Mouse (Mus musculus) neural tube, embryonic 15.5 days (tissue): ENCODE data around the gene Ccl26. TPM values are rescaled to one million over a fixed set of nuclear protein-coding genes. Genes with fewer than 3 reads are reported as not detected.
"Not testable (repeated sequence)": the region's sequence is repeated elsewhere in the genome, so short reads cannot be mapped to it uniquely, and the experiment has no call there.

Experiments used
- ATAC-seq: fragments of 200-750 bp; cut with Nextera tagmentation; 2 replicates; pipeline ENCODE4 v1.8.0; 2017; ENCODE audit warnings: mild to moderate bottlenecking, moderate TSS enrichment, moderate library complexity; ENCODE audit not compliant: low FRiP score
- H3K27ac ChIP-seq: fragments of 300-500 bp; sonication (generic); replicated peaks from 2 replicates; pipeline ENCODE4 v1.5.1; 2015; ENCODE audit warnings: mild to moderate bottlenecking, inconsistent platforms
- H3K27me3 ChIP-seq: fragments of 300-500 bp; sonication (generic); replicated peaks from 2 replicates; pipeline ENCODE4 v1.6.1; 2015; ENCODE audit warnings: inconsistent platforms
- H3K36me3 ChIP-seq: fragments of 300-500 bp; sonication (generic); 2 replicates; pipeline ENCODE4 v1.6.1; 2015; ENCODE audit warnings: inconsistent platforms
- H3K4me1 ChIP-seq: fragments of 300-500 bp; sonication (generic); 2 replicates; pipeline ENCODE4 v1.6.1; 2015; ENCODE audit warnings: inconsistent platforms
- H3K4me2 ChIP-seq: fragments of 300-500 bp; sonication (generic); 2 replicates; pipeline ENCODE4 v1.6.1; 2015; ENCODE audit warnings: inconsistent platforms, mild to moderate bottlenecking, moderate library complexity
- H3K4me3 ChIP-seq: fragments of 300-500 bp; sonication (generic); replicated peaks from 2 replicates; pipeline ENCODE4 v1.5.1; 2015; ENCODE audit warnings: mild to moderate bottlenecking, inconsistent platforms
- H3K9ac ChIP-seq: fragments of 300-500 bp; sonication (generic); replicated peaks from 2 replicates; pipeline ENCODE4 v1.6.1; 2015; ENCODE audit warnings: mild to moderate bottlenecking, inconsistent platforms
- H3K9me3 ChIP-seq: fragments of 300-500 bp; sonication (generic); replicated peaks from 2 replicates; pipeline ENCODE4 v1.6.1; 2016; ENCODE audit warnings: inconsistent platforms
- WGBS: fragments of 180-500 bp; shearing (Covaris S2); methylation state at CpG from one replicate; pipeline ENCODE4 v1.1.7; 2015; ENCODE audit warnings: mixed read lengths; 5-methylcytosine and 5-hydroxymethylcytosine counted together
- polyA plus RNA-seq: library from polyadenylated mRNA; unstranded; fragments of >200 nt; fragmentation: Nextera tagmentation; extraction: Ambion mirVana; gene quantifications from 2 replicates; pipeline ENCODE4 v1.2.1, GENCODE M21; 2015

The Ccl26 gene
- polyA plus RNA-seq, result not detected in 2 replicates

DNA sequence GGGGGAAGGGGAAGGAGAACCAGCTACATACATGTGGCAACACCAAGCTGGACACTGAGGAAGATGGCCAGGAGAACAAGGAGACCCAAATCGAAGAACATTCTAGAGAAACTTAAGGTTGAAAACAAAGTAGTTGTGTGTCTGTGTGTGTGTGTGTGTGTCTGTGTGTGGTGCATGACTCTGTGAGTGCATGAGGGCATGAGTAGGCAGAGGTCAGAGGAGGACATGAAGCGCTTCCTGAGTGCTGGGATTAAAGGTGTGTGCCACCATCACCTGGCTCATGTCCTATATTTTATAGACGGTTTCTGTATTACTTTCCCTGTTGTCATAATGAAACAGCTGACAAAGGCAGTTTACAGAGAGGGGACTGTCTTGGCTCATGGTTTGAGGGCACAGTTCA lies at the start of gene Ccl26:
TSS of gene Ccl26 (minus strand) at position 101 of the 400 bp plus-strand sequence.
- Histone ChIP-seq H3K27me3 (no peaks in the 10 kb centered on the region), H3K4me1 (peaks cover 4% of the 10 kb centered on the region; the same call in 1 of the 2 replicates), H3K36me3 (no peaks in the 10 kb centered on the region), H3K9me3 (no peaks in the 10 kb centered on the region), H3K9ac (no peak within 1 kb of the TSS), H3K4me2 (no peak within 1 kb of the TSS), H3K27ac (no peak within 1 kb of the TSS), H3K4me3 (no peak within 1 kb of the TSS)
- 86% methylated on average over 3 of the region's 3 CpGs for WGBS
- ATAC-seq, result no peak

- Histone ChIP-seq H3K27me3 (no peaks in the 10 kb centered on the region), H3K4me1 (no peaks in the 10 kb centered on the region), H3K4me3 (no peak overlapping the region), H3K9me3 (no peaks in the 10 kb centered on the region), H3K4me2 (no peak overlapping the region), H3K27ac (no peak overlapping the region), H3K9ac (no peak overlapping the region), H3K36me3 (no peaks in the 10 kb centered on the region)
- no peak for ATAC-seq
- WGBS, result 61% methylated on average over 4 of the region's 4 CpGs
Observed at GRCm38 (mm10) chr5:135609794-135610193, 46.4 kb upstream of the Ccl26 start.

- Histone ChIP-seq H3K4me1 (no peaks in the 10 kb centered on the region), H3K4me3 (no peak overlapping the region), H3K27me3 (no peaks in the 10 kb centered on the region), H3K27ac (no peak overlapping the region), H3K9ac (no peak overlapping the region), H3K9me3 (peaks cover 5% of the 10 kb centered on the region), H3K4me2 (no peak overlapping the region), H3K36me3 (no peaks in the 10 kb centered on the region)
- WGBS, result 59% methylated on average over 1 of the region's 1 CpGs
- no peak for ATAC-seq
Observed at GRCm38 (mm10) chr5:135607581-135607980, 44.2 kb upstream of the Ccl26 start.

DNA sequence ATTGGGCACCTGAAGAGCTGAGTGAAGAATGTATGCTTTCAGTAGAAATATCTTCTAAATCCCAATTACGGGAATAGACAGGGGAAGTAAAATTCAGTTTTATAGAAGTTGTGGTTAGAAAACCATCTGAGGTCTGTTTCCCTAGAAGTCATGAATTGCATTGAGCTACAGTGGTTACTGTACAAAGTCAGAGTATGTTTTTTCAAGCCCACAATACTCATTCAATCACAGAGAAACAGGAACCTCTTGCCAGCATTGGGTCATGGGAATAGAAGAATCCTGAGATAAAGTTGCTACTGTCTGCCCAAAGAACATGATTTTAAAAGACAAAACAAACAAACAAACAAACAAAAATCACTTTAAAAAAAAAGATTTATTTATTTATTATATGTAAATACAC lies 43.3 kb upstream of the Ccl26 start:
- not testable (repeated sequence) for H3K9ac ChIP-seq, H3K4me1 ChIP-seq, H3K27ac ChIP-seq, H3K4me3 ChIP-seq, H3K36me3 ChIP-seq, H3K9me3 ChIP-seq, H3K27me3 ChIP-seq, H3K4me2 ChIP-seq, ATAC-seq
- no CpG with 5 or more reads among the region's 1 CpGs for WGBS

DNA sequence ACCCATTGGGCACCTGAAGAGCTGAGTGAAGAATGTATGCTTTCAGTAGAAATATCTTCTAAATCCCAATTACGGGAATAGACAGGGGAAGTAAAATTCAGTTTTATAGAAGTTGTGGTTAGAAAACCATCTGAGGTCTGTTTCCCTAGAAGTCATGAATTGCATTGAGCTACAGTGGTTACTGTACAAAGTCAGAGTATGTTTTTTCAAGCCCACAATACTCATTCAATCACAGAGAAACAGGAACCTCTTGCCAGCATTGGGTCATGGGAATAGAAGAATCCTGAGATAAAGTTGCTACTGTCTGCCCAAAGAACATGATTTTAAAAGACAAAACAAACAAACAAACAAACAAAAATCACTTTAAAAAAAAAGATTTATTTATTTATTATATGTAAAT lies 41.3 kb upstream of the Ccl26 start:
- no CpG with 5 or more reads among the region's 1 CpGs for WGBS
- not testable (repeated sequence) for H3K27ac ChIP-seq, H3K36me3 ChIP-seq, H3K4me2 ChIP-seq, H3K9me3 ChIP-seq, ATAC-seq, H3K27me3 ChIP-seq, H3K4me1 ChIP-seq, H3K4me3 ChIP-seq, H3K9ac ChIP-seq

- Histone ChIP-seq H3K4me3 (no peak overlapping the region), H3K4me1 (no peaks in the 10 kb centered on the region), H3K4me2 (no peak overlapping the region), H3K9ac (no peak overlapping the region), H3K27me3 (no peaks in the 10 kb centered on the region), H3K36me3 (no peaks in the 10 kb centered on the region), H3K27ac (no peak overlapping the region), H3K9me3 (0 out of 2 replicates have a peak, but pooled peaks cover 8% of the 10 kb centered on the region)
- WGBS, result 84% methylated on average over 12 of the region's 12 CpGs
- no peak for ATAC-seq
Observed at GRCm38 (mm10) chr5:135589996-135590784, 26.8 kb upstream of the Ccl26 start.

GRCm38 (mm10) chr5:135587764-135588163 lies 24.4 kb upstream of the Ccl26 start:
- H3K4me2 ChIP-seq, result no peak overlapping the region
- no peak overlapping the region for H3K4me3 ChIP-seq
- no peak overlapping the region for H3K27ac ChIP-seq
- H3K4me1 ChIP-seq, result no peaks in the 10 kb centered on the region
- no peaks in the 10 kb centered on the region for H3K27me3 ChIP-seq
- H3K9ac ChIP-seq, result no peak overlapping the region
- no peak for ATAC-seq
- no peaks in the 10 kb centered on the region for H3K36me3 ChIP-seq
- H3K9me3 ChIP-seq, result 0 out of 2 replicates have a peak, but pooled peaks cover 8% of the 10 kb centered on the region
- 90% methylated on average over 4 of the region's 4 CpGs for WGBS

DNA sequence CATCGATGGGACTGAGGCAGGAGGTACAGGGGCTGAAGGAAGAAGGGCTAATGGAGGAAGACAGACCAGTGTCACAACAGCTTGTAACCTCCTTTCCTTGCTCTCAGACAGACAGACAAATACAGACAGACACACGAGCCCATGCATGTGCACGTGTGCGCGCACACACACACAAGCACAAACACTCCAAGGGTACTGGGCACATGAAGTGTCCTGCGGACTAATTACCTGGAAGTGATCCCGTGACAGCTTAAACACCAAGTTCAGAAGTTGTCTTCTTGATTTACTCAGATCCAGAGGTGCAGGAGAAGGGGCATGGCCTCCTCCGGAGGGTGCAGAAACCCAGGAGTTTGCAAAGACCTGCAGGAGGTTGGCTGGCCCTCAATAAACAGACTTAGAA lies 22.3 kb upstream of the Ccl26 start:
- Histone ChIP-seq H3K4me1 (no peaks in the 10 kb centered on the region), H3K4me3 (no peak overlapping the region), H3K36me3 (no peaks in the 10 kb centered on the region), H3K4me2 (no peak overlapping the region), H3K9me3 (no peaks in the 10 kb centered on the region), H3K9ac (no peak overlapping the region), H3K27me3 (no peaks in the 10 kb centered on the region), H3K27ac (no peak overlapping the region)
- WGBS, result 93% methylated on average over 8 of the region's 8 CpGs
- ATAC-seq, result no peak

- no peak for ATAC-seq
- no peaks in the 10 kb centered on the region for H3K9me3 ChIP-seq
- no peaks in the 10 kb centered on the region for H3K27me3 ChIP-seq
- H3K4me3 ChIP-seq, result no peak overlapping the region
- 92% methylated on average over 4 of the region's 4 CpGs for WGBS
- no peak overlapping the region for H3K4me2 ChIP-seq
- no peak overlapping the region for H3K27ac ChIP-seq
- no peaks in the 10 kb centered on the region for H3K36me3 ChIP-seq
- no peak overlapping the region for H3K9ac ChIP-seq
- no peaks in the 10 kb centered on the region for H3K4me1 ChIP-seq
Observed at GRCm38 (mm10) chr5:135582330-135582729, 19.0 kb upstream of the Ccl26 start.

DNA sequence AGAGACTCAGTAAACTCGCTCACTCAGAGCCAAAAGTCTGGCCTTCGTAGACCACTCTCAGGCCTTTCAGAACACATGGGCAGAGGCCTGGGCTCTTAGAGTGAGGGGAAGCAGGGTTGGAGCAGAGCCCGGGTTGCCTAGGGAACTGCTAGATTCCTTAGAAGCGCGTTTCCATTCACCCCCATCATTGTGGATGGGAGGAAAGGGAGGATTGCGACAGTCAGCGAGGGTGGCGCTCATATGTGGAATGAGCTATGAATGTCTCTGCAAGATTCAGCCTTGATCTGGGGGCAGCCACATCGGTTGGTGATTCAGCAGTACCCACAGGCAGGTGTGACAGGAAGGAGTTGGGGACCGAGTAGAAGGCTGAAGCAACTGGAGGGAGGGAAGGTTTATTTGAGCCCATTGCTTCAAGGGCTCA lies 16.0 kb upstream of the Ccl26 start:
- Histone ChIP-seq H3K27me3 (no peaks in the 10 kb centered on the region), H3K36me3 (no peaks in the 10 kb centered on the region), H3K9ac (no peak overlapping the region), H3K27ac (no peak overlapping the region), H3K4me1 (no peaks in the 10 kb centered on the region), H3K4me3 (no peak overlapping the region), H3K9me3 (no peaks in the 10 kb centered on the region), H3K4me2 (no peak overlapping the region)
- no peak for ATAC-seq
- 79% methylated on average over 10 of the region's 10 CpGs for WGBS

DNA sequence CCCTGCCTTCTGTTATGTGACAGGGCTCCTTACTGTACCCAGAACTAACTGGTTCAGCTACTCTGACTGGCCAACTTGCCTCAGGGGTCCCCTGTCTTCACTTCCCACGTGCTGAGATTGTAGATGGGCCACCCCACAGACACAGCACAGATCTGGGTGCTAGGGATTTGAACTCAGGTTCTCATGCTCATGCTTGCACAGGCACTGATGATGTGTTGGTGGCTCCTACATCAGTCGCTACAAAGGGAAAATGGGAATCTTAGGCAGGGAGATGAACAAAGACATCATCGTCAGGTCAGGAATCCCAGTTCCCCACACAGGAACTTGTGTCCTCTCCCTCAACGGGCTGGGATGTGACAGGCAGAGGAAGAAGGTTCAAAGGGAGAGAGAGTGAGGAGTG lies 12.7 kb upstream of the Ccl26 start:
- no peaks in the 10 kb centered on the region for H3K27me3 ChIP-seq
- H3K27ac ChIP-seq, result no peak overlapping the region
- no peak overlapping the region for H3K4me2 ChIP-seq
- no peak overlapping the region for H3K9ac ChIP-seq
- no peaks in the 10 kb centered on the region for H3K4me1 ChIP-seq
- no peak for ATAC-seq
- no peak overlapping the region for H3K4me3 ChIP-seq
- 72% methylated on average over 4 of the region's 4 CpGs for WGBS
- no peaks in the 10 kb centered on the region for H3K9me3 ChIP-seq
- no peaks in the 10 kb centered on the region for H3K36me3 ChIP-seq

GRCm38 (mm10) chr5:135573006-135573405 lies 9.6 kb upstream of the Ccl26 start, which contains the start of gene Ccl24:
TSS of gene Ccl24 (minus strand) at chr5:135573049.
- no peak within 1 kb of the TSS for H3K4me3 ChIP-seq
- no peaks in the 10 kb centered on the region for H3K4me1 ChIP-seq
- H3K36me3 ChIP-seq, result no peaks in the 10 kb centered on the region
- H3K9ac ChIP-seq, result no peak within 1 kb of the TSS
- 90% methylated on average over 6 of the region's 6 CpGs for WGBS
- H3K4me2 ChIP-seq, result no peak within 1 kb of the TSS
- no peak within 1 kb of the TSS for H3K27ac ChIP-seq
- no peak for ATAC-seq
- no peaks in the 10 kb centered on the region for H3K9me3 ChIP-seq
- no peaks in the 10 kb centered on the region for H3K27me3 ChIP-seq
